Mouse (Mus musculus) small intestine, adult 2 months (tissue): ENCODE data around the gene Pomgnt1. TPM values are rescaled to one million over a fixed set of nuclear protein-coding genes. Genes with fewer than 3 reads are reported as not detected.

Experiments
- H3K27ac ChIP-seq: fragments of 200-500 bp; 2 replicates; pipeline ENCODE4 v1.5.1; 2012; ENCODE audit warnings: low read depth, low read length, control low read depth, inconsistent platforms; ENCODE audit not compliant: insufficient read depth
- H3K27me3 ChIP-seq: fragments of 200-500 bp; 2 replicates; pipeline ENCODE4 v1.6.1; 2012; ENCODE audit warnings: mild to moderate bottlenecking, moderate library complexity, low read length, inconsistent platforms; ENCODE audit not compliant: control insufficient read depth, insufficient read depth
- H3K36me3 ChIP-seq: fragments of 200-500 bp; 2 replicates; pipeline ENCODE4 v1.6.1; 2012; ENCODE audit warnings: mild to moderate bottlenecking, low read length, control low read depth, inconsistent platforms; ENCODE audit not compliant: control insufficient read depth, insufficient read depth
- H3K4me1 ChIP-seq: fragments of 200-500 bp; 2 replicates; pipeline ENCODE4 v1.6.1; 2012; ENCODE audit warnings: low read length, inconsistent platforms, mixed read lengths; ENCODE audit not compliant: control insufficient read depth, insufficient read depth, insufficient read length
- H3K4me3 ChIP-seq: fragments of 200-500 bp; 2 replicates; pipeline ENCODE4 v1.5.1; 2012; ENCODE audit warnings: low read depth, mild to moderate bottlenecking, control low read depth, inconsistent platforms, low read length, moderate library complexity
- CTCF ChIP-seq: fragments of 200-500 bp; IDR thresholded peaks from 2 replicates; pipeline ENCODE4 v1.5.1; 2012; ENCODE audit warnings: low read depth, mild to moderate bottlenecking, control low read depth, inconsistent platforms, low read length, moderate library complexity, mixed read lengths; ENCODE audit not compliant: insufficient replicate concordance, insufficient read length; ENCODE audit errors: extremely low read depth
- POLR2A ChIP-seq: fragments of 200-500 bp; IDR thresholded peaks from 2 replicates; pipeline ENCODE4 v1.6.1; 2012; ENCODE audit warnings: low read depth, mild to moderate bottlenecking, control low read depth, inconsistent platforms, low read length, moderate library complexity
- WGBS: fragments of 180-500 bp; shearing (Covaris S2); methylation state at CpG from one replicate; pipeline ENCODE4 v1.1.7; 2018; 5-methylcytosine and 5-hydroxymethylcytosine counted together
- polyA plus RNA-seq: library from polyadenylated mRNA; depleted of rRNA; stranded (reverse); fragments of >200 nt; gene quantifications from 2 replicates; pipeline ENCODE4 v1.2.3, GENCODE M21; 2012

Gene Pomgnt1
- polyA plus RNA-seq, 1 experiment: 10.5 TPM

DNA sequence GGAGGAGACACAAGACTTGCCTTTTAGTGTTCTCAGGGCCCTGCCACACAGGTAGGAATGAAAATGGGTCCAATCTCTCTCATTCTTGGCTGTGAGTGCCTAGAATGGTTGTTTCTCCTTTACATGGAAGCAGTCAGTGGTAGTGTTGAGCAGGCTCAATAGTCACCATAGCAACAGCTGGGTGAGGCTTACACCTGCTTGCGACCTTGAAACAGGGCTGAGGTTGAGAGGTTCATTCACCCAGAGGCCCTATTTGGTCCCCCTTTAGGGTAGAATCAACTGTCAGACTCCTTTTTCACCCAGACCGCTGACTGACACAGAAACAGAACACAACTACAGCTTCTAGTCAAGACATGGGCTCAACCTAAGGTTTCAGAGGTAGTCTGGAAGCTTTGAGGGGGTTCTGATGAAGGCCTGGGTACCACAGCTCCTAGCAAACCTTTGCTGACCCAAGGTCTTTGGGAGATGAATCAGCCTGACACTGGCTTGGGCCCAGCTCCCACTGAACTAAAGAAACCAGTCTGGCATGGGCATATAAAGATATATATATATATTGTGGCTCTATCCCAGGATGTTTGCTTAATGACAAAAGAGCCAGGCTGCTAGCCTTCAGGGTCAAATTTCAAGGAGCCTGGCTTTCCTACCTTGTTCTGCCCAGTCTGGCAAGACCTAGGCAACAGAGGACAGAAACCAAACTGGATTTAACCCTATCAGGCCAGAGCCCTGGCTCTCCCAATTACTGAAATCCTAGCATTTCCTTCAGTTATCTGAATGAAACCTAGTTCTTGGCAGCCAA is 41.3 kb downstream of the Pomgnt1 start:
- TF ChIP-seq CTCF: no peak
- TF ChIP-seq POLR2A: no peak

DNA sequence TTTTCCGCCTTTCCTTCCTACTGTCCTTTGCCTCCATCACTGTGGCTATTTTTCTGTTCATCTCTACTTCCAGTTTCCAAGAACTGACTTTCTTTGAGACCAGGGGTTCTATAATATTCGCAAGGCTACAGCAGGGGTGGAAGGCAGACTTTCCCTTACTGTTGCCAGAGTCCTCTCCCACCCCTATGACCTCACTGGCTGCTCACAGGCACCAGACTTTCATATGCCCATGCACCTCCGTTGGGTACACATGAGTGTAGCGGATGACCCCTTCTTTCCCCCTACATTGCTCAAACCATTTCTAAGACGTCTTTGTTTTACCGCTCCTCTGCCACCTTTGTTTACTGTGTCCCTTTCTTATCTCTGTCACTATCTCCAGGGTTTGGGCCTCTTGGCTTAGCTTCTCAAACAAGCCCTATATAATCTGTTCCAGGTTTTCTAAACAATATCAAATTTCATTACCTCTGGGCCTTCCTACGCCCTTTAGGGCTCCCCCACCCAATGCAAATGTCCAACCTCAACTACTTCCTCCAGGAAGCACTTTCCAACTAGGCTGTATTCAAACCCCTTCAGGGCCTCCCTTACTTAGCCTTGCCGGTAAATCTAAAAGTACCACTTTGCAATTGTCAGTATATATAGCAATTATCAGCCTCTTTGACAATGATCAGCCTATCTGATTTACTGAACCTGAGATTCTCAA is 42.2 kb downstream of the Pomgnt1 start:
- 25% methylated on average over 8 of the region's 8 CpGs for WGBS
- TF ChIP-seq POLR2A (no peak), CTCF (no peak)
- H3K36me3 ChIP-seq: no peaks in the 10 kb centered on the region

More for the DNA sequence above, 41.3 kb downstream of the Pomgnt1 start:
- Histone ChIP-seq H3K36me3 (0 out of 2 replicates have a peak, but pooled peaks cover 2% of the 10 kb centered on the region), H3K27me3 (no peaks in the 10 kb centered on the region), H3K27ac (peak overlapping the region; percentile 91), H3K4me3 (no peak overlapping the region), H3K4me1 (peaks cover 21% of the 10 kb centered on the region; the same call in 1 of the 2 replicates)
- WGBS: 41% methylated on average over 2 of the region's 2 CpGs

DNA sequence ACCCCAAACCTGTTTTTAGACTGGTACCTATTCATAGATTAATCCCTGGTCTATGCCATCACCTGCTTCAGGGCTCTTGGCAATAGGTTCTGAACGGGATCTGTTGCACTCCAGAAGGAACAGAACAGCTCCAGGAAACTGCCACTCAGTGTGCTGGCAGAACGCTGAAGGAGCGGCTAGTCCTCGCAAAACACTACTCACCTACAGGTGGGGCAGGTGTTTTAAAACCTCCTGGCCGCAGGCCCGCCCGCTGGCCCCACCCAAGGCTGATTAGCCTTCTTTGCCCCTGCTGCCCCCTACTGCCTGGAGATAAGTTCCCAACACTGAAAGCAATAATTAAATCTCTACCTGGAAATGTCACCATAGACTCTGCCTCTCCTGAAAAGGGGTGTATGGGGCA is 43.8 kb downstream of the Pomgnt1 start, which contains the start of gene Tspan1:
TSS of gene Tspan1 (minus strand) at position 198 of the 400 bp plus-strand sequence.
- Histone ChIP-seq H3K27me3 (no peaks in the 10 kb centered on the region), H3K4me3 (no peak within 1 kb of the TSS), H3K27ac (peak within 1 kb of the TSS; percentile 91), H3K36me3 (no peaks in the 10 kb centered on the region), H3K4me1 (peaks cover 24% of the 10 kb centered on the region; the same call in 1 of the 2 replicates)
- TF ChIP-seq POLR2A (peak; percentile 35; the same call in 1 of the 2 replicates), CTCF (peak; percentile 53; the same call in 1 of the 2 replicates)
- 13% methylated on average over 7 of the region's 7 CpGs for WGBS

More for the DNA sequence above, 42.2 kb downstream of the Pomgnt1 start:
- no peak overlapping the region for H3K4me3 ChIP-seq
- H3K27ac ChIP-seq: peak overlapping the region; percentile 91
- peaks cover 24% of the 10 kb centered on the region; the same call in 1 of the 2 replicates for H3K4me1 ChIP-seq
- no peaks in the 10 kb centered on the region for H3K27me3 ChIP-seq

- Histone ChIP-seq H3K4me3 (no peak overlapping the region), H3K27ac (no peak overlapping the region), H3K27me3 (no peaks in the 10 kb centered on the region), H3K4me1 (peaks cover 22% of the 10 kb centered on the region; the same call in 1 of the 2 replicates), H3K36me3 (no peaks in the 10 kb centered on the region)
- no peak for TF ChIP-seq POLR2A
- TF ChIP-seq CTCF: peak; percentile 47; the same call in 1 of the 2 replicates
- WGBS: 74% methylated on average over 7 of the region's 8 CpGs
Observed at GRCm38 (mm10) chr4:116168617-116169352, 45.1 kb downstream of the Pomgnt1 start.

DNA sequence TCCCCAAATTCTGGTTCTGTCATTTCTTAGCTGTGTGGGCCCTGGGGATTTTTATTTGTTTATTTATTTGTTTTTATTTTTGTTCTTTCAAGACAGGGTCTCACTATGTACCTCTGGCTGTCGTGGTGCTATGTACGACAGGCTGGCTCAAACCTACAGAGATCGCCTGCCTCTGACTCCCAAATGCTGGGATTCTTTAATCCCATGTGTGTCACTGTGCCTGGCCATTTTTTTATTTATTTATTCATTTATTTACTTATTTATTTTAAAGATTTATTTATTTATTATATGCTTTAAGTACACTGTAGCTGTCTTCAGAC is 45.7 kb downstream of the Pomgnt1 start:
- Histone ChIP-seq H3K4me1 (peaks cover 22% of the 10 kb centered on the region; the same call in 1 of the 2 replicates), H3K27me3 (no peaks in the 10 kb centered on the region), H3K4me3 (no peak overlapping the region), H3K36me3 (no peaks in the 10 kb centered on the region), H3K27ac (no peak overlapping the region)
- TF ChIP-seq CTCF (no peak), POLR2A (no peak)
- 81% methylated on average over 3 of the region's 3 CpGs for WGBS

- 88% methylated on average over 6 of the region's 6 CpGs for WGBS
- H3K36me3 ChIP-seq: no peaks in the 10 kb centered on the region
- no peak within 1 kb of the TSS for H3K27ac ChIP-seq
- no peak within 1 kb of the TSS for H3K4me3 ChIP-seq
- TF ChIP-seq CTCF (no peak), POLR2A (no peak)
- H3K4me1 ChIP-seq: peaks cover 32% of the 10 kb centered on the region
- H3K27me3 ChIP-seq: no peaks in the 10 kb centered on the region
Observed at GRCm38 (mm10) chr4:116173072-116173471, 49.4 kb downstream of the Pomgnt1 start, which contains the start of the genes 1700042G07Rik and Gm49337. TSS of gene 1700042G07Rik (plus strand) at chr4:116173372. TSS of gene Gm49337 (plus strand) at chr4:116173384.
